Mouse (Mus musculus) ovary, postnatal 14 days (tissue): ENCODE results near the gene Serpinb1c.
"Not testable (repeated sequence)": the region's sequence is repeated elsewhere in the genome, so short reads cannot be mapped to it uniquely, and the experiment has no call there.

Experiments used
- DNase-seq: peaks from one replicate; pipeline ENCODE4 v3.0.0; 2022; ENCODE audit warnings: low spot score

Serpinb1c gene

DNA sequence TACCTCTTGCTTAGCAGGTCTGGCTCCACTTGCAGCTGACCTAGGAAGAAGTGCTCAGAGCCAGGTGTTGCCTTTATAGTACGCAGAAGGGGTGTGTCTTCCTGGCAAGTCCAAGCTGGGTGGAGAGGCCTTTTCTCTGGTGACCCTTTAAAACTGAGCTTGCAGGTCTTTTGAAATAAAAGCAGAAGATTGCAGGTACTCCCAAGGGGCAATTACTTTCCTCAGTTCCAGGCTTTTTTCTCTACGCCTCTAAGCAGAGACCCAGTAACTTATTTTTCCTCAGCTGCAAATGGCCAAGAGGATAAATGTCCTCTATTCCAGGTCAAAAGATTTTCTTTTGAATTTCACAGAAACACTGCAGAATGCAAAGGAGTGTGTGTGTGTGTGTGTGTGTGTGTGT is at the start of gene Serpinb1c:
Gene Serpinb1c (minus strand): TSS at position 101 of the 400 bp plus-strand sequence.
- no peak for DNase-seq

DNA sequence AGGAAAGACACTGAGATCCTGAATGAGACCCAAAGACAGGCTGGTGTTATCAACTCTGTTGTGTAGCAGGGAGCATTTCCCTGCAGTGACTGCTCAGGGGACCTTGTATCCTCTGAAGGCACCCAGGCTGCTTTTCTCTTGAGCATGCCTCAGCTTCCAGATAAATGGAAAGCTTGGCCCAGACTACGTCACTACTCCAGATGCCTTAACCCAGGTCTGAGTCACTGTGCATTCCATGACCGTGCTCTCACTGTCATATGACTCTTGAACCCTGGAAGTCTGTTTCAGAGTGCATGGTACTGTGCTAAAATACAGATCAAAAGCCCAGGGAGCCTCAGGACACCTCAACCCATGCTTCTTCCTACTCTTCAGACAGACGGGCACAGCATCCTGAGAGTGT is 41.2 kb upstream of the Serpinb1c start:
- DNase-seq = not testable (repeated sequence)

DNA sequence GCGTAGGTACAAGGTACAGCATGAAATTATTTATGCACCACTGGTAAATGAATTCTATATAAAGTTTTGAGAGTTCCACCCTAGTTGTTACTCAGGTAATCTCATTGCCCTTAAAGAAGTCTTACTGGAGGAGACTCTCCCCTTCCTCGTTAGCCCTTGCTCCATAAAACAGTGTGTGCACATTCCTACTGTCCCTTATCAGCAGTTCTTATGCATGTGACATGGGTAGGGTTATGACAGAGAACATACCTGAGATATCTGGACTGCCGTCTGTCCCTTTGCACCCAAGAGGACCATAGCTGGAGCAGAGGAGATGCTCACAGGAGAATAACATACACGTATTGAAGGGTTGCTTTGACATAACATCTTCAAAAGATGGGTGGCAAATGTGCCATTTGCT is 40.3 kb upstream of the Serpinb1c start:
- not testable (repeated sequence) for DNase-seq

DNA sequence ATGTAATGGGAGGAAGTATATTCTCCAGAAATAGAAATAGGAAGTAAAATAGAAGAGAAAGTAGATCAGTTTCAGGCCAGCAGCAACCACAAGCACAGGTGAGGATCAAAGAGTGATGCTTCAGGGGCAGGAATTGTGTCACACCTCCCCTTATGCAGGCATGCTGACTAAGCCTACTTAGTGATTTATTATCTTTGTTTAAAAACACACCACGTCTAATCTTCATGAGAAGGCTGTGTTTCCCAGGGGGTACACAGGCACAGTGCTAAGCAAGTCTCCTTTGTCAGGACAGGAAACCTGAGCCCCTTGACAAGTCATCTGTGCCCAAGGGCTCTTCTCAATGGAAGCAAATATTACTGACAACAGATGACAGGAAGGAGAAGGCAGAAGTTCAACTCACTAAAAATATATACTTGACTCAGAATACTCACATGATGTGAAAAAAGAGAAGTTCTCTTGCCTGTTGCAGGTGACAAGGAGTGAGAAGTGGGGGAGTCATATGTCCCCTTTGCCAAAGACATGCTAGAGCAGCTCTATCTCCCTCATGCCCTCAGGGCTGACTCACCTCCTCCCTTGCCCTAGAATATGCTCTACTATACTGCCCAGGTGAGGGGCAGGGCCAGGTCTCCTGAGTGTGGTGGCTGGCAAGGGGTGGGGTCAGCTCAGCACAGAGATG is 36.8 kb upstream of the Serpinb1c start:
- DNase-seq = no peak

DNA sequence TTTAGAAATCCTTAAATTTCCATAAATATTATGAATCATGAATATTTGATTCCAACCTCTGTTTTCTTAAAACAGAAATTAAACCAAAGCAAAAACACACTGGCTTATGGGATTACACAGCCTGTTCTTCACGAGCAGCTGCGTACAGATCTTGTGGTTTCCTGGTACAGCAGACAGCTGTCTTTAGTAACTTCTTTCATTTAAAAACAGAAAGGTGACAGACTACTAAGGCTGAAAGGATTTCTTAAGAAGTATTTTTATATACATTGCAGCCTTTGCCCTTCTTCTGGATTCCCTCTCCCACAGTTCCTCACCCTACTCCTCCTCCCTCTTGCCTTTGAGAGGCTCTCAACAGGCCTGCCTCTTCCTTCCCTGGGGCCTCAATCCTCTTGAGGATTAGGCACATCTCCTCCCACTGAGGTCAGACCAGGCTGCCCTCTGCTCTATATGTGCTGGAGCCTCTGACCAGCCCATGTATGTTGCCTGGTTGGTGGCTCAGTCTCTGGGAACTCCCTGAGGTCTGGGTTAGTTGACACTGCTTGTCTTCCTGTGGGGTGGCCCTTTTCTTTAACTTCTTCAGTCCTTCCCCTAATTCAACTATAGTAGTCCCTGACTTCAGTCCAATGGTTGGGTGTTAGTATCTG is 31.2 kb upstream of the Serpinb1c start:
- no peak for DNase-seq

DNA sequence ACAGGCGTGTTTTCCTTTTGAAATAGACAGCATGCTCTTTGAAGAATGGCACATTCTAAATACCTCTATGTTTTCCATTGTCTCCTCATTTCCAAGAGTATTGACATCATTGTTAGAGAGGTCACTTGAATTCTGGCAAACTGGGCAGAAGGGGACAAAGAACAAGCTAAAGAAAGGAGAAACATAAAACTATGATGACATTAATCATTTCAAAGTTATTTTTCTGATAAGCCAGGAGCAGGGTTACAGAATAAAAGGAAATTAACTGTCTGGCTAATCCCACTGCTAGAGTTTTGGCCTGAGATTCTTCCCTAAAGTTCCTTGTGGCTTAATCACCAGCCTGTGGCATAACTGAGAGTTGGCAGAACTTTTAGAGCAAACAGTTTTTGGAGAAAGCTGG is 29.2 kb upstream of the Serpinb1c start:
- DNase-seq = no peak

DNA sequence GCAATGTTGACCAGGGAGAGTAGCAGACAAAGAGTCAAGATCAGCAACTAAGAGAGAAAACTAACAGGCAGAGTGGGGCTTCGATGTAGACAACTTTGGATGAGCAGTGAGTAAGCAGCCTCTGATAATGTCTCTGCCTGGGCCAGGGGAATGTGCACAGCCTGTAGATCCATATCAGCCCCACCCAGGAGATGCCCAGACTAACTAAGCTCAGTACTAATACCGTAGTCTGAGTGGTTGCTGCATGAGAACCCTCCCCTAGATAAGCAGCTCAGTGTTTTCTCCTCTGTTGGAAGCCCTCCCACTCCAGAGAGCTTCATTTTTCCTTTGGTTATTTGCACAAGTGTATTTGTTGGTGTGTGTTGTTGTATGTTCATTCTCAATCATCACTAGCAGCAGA is 28.6 kb upstream of the Serpinb1c start:
- no peak for DNase-seq

DNA sequence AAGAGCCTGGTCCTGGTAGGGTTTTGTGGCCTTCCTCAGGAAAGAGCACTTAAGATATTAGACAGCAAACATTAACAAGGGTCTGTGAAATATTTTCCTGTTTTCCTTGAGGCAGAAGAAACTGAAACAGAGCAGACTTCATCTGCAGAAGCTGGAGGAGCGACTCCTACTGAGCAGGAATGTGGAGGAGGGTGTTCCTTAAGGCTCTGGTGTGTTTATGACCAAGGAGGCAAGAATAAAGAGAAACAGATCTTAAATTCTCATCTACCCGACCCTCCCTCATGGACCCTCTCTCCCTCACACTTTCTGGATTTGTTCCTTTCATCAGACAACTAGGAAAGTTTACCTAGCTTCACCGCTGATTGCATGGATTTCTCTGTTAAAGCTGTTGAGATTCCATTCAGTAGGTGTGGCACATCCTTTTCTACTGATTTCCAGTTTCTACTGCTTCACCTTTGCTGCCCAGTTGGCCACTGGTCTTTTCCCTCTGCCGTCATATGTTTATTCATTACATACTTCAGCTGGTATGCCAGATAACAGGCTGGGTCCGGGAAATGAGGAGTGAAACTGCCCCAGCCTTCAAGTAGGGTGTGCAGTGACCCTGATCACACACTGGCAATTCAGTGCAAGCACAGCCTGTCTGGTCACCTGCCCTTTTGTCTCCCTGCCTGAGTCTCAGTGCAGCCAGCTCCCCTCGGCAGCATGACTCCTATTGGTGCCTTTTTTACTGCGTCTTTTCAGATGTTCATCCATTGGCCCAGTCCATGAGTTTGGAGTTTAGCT is 26.8 kb upstream of the Serpinb1c start:
- no peak for DNase-seq

DNA sequence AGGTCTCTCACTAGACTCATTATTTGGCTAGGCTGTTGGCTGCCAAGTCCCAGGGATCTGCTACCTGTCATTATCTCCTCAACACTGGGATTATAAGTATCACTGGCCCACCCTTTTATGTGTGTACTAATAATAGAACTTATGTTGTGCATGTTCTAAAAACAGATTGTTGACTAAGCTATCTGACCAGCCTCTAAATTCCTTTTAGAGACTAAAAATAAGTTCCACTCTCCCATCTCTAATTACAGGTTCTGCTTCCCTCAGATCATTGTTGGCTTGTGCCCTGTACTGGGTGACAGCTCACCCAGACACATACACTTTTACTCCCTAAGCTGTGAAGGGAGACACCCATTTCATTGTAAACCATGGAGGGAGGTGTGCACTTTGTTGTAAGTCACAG is 24.6 kb upstream of the Serpinb1c start:
- DNase-seq = no peak

DNA sequence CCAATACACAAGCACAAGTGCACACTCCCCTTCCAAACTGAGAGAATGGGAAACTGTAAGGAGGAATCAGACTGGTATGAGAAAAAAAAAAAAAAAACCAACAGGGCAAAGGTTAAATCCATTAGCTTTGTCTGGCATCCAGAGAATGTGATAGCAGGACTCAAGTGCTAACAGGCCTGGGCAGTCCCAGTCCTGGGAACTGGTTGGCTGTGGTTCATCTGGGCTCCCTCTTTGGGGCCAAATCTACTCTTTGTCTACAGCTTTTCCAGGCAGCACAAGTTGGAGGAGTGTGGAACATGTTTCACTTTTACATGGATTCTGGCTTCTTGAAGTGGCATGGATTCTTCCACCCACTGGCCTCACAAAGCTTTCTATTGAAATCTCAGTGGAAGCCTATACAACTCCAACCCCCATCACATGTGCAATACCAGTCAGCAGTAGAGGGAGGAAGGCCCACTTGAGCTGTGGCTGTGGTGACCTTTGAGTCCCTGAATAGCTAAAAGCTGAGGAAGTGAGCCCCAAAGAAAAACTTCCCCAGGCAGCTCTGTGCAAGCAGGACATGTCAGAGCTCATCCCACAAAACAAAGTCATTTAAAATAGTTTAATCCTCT is 14.9 kb upstream of the Serpinb1c start:
- no peak for DNase-seq

DNA sequence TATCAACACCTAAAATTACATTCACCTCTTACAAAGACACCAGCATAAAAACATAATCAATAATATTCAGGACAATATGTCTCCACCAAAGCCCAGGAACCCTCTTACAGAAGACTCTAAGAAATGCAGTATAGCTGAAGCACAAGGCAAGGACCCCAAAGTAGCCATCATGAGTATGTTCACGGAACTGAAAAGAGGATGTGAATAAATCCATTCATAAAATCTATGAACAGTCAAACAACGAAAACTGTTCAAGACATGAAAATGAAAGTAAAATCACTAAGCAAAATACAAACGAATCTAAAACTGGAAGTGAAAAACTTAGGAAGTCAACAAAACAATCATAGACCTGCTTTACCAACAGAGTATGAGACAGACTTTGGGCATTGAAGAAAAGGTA is 10.2 kb upstream of the Serpinb1c start:
- DNase-seq = no peak

DNA sequence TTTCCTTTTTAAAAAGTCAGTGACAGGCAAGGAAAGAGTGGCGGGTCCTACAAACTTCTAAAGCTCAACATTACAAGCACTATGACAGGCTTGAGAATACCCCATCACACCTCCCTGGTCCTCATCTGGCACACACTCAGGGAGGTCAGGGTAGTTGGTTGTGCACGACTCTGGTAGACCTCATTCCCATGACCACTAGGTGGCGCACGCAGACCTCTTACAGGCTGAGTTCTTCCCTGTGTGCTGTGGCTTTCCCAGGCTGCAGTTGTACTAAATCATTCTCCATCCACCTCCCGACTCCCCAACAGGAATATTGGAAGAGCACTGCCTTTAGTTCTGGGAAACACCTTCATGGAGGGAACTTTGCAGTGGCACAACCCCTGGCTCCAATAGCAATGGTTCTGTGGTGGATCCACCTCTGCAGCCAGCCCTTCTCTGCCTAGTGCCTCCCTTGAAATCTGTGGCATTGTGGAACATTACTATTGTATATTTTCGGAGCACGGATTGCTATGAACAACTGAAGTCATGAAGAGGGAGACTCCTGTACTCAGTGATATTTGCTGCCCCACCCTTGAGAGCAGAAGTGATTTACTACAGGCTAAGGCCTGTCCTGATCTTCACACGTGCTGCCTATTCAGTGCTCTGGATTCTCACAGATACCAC is 5.3 kb upstream of the Serpinb1c start:
- DNase-seq = peak; percentile 90

DNA sequence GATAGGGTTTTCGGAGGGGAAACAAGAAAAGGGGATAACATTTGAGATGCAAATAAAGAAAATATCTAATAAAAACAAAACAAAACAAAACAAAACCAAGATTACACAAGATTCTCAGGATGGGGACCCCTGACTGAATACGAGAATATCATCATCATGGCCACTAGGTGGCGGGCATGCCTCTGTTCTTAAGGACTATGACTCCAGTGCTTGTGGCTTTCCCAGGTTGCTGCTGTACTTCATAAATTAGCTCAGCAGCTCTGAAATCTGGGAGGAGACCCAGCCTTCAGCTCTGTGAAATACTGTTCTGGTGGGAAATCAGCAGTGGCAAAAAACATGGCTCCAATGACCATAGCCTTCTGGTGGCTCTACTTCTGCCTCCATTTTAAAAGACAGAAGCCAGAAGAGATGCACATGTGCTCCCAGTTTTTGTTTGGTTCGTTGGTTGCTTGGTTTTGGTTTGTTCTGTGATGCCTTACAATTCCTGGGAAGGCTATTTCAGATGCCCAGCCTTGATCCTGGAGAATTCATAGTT is 4.5 kb upstream of the Serpinb1c start:
- peak; percentile 54 for DNase-seq

DNA sequence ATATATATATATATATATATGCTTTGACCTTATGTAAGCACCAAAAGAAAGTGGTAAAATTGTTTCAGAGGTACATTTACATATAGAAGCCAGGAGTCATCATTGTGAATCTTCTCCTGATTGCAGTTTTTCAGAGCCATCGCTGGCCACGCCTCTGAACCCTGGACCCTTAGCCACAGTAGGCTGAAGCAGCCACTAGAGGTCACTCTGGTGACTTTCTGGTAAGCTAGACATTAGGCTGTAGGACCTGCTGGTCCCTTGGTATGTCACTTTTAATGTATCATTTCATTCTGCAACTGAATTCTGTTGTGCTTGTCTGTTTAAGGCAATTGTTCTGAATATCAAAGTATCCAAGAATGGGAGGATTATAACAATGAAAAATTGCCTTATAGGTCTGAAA is 2.6 kb upstream of the Serpinb1c start:
- DNase-seq = peak; percentile 37

DNA sequence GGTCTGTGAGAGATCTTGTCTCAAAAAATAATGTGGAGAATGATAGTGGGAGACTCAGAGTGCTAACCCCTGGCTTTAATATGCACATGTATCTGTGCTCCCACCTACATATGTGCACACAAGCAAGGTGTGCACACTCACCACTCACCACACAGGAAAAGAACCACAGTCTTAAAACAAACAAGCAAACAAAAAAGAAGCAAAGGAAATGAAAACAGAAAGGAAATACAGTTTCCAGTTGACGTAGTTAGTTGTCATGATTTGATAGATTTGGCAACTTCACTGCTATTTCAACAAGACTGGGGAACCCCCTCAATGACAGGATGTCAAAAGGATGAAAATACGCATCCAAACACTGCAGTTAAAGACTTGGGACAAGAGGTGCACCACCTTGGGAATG is 1.1 kb upstream of the Serpinb1c start:
- not testable (repeated sequence) for DNase-seq

DNA sequence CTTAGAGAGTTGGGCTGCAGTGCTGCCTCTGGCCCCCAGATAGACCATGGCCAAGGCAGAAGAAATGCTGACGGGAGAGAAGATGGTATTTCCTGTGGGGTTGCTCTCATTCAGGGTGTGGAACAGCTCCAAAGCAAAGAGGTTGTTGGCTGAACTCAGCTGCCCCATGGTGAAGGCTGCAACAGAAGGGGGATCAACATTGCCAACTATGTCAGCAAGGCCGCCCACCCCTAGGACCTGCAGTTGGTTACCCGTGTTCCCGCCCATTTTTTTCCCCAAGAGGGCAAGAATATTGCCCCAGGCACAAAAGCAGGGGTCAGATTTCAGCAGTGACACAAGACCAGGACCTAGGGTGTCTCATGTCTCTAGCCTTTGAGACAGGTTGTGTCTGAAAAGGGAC is 1.1 kb downstream of the Serpinb1c start:
- no peak for DNase-seq

DNA sequence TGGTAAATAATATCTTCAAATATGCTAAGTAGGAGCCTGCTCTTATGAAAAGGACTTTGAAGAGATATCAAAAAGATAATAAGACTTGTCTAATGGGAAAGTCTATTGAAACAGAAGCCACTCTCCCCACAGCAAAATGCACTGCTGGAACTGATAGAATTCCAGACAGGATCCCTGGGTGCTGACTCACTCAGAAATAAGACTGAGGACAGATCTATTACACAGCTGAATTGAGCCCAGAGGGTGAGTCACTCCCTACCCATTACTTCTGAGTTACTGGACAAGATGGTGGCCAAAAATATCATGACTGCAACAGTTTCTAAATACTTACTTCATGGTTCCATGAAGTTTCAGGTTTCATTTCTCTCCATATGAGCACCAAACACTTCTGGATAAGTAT is 13.3 kb downstream of the Serpinb1c start:
- DNase-seq = no peak

DNA sequence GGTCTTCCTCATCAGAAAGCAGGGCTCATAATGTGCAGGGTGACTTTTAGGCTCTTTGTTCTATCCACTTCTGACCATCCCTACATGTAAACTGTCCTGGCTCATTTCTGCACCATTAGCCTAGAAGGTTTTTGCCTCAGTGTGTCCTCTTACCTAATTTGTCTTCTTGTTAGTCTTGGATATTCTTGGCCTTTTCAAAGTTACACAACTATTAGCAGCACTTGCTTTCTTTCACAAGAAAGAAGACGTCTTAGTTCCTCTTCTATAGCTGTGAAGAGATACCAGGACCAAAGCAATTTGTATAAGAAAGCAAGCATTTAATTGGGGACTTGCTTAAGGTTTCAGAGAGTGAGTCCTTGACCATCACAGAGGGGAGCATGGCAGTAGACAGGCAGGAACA is 24.1 kb downstream of the Serpinb1c start:
- DNase-seq = no peak

DNA sequence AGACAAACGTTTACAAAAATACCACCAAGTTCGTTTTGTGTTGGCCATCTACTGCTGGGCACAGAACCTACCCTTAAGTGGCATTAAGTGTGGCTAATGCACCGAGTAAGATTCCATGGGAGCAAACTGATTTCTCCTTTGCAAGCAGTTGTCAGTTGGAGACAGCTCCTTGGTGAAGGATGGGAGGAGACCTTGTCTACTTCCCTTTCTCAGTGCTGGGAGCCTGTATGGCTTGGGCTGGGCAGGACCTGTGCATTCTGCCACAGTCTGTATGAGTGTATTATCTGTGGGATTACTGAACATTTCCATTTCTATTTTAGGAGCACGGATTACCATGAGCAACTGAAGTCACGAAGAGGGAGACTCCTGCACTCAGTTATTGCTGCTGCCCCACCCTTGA is 29.2 kb downstream of the Serpinb1c start:
- no peak for DNase-seq

DNA sequence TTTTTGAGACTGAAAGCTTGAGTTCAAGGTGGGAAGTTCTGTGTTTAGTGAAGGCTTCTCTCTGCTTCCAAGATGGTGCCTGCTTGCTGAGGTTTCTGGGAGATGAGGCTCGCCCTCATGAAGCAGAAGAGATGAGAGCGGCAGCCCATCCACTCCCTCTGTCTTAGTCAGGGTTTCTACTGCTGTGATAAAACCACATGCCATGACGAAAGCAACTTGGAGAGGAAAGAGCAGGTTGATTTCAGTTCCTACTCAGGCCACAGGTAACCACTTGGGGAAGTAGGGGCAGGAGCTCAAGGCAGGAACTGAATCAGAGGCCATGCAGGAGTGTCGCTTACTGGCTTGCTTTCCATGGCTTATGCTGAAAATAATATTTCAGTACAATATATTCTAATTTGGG is 29.8 kb downstream of the Serpinb1c start:
- DNase-seq = not testable (repeated sequence)

DNA sequence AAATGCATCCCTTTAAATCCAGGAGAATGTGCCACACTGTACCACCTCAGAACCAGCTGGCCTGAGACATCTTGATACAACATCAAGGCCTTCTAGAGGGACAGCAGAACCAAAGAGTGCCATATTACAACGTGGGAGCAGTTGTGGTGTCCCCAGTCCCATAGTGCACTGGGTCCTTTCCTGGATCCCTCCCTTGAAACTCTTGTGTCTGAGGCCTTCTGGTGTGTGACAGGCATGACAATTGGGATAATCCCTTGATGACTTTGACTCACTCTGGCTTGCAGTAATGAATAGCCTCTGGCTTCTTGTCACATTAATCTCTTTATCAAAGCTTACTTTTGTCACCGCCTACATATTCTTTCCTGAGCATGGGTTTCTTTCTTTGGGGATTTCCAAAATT is 31.0 kb downstream of the Serpinb1c start:
- no peak for DNase-seq

DNA sequence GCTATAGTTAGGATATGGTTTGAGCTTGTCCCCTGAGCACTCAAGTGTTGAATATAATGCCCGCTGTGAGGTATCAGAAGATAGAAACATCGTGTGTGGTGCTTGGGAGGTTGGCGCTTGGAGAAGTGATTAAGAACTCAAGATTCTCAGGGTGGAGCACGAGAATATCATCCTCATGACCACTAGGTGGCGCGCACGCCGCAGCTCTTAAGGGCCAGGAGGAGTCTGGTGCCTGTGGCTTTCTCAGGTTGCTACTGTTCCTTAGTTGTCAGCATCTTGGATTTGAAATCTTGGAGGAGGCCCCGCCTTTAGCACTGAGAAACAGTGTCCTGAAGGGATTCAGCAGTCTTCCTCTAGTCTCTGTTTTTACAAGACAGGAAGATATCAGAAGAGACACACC is 31.5 kb downstream of the Serpinb1c start:
- peak; percentile 66 for DNase-seq
